Mouse (Mus musculus): ENCODE data around the gene Mafg. TPM values are rescaled to one million over a fixed set of nuclear protein-coding genes. Genes with fewer than 3 reads are reported as not detected.

Mafg gene
- polyA plus RNA-seq, 1 experiment from 2014 or later, result 26.9 TPM

DNA sequence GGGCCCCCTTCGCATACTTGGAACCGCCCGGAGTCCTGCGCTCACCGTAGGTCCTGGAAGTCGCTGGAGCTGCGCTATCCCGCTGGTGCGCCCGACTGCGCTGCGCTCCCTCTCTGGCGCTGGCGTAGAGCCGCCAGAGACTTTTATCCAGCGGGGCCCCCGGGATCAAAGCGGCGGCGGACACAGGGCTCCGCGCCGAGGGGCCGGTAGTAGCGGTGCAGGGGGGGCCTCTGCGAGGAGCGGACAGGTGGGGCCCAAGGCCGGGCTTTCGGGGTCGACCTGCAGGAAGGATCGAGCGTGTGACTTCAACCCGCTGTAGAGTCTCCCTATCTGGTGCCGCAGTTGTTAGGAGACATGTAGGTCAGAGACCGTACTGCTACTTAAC lies 27.7 kb upstream of the Mafg start, which contains the start of gene Notum:
Gene Notum (minus strand): TSS at position 100 of the 385 bp plus-strand sequence.
- H3K4me1 ChIP-seq (replicated peaks), result peaks cover 20% of the 10 kb centered on the region
- WGBS, result under 1% methylated on average over 35 of the region's 35 CpGs
- H3K9ac ChIP-seq, result peak within 1 kb of the TSS; percentile 41
- ATAC-seq, result peak; percentile 23
- H3K27me3 ChIP-seq (replicated peaks), result peaks cover 75% of the 10 kb centered on the region
- H3K4me2 ChIP-seq (replicated peaks), result peak within 1 kb of the TSS; percentile 91
- no peaks in the 10 kb centered on the region for H3K36me3 ChIP-seq
- H3K9me3 ChIP-seq, result no peaks in the 10 kb centered on the region
- H3K4me3 ChIP-seq (replicated peaks), result peak within 1 kb of the TSS; percentile 44
- H3K27ac ChIP-seq, result no peak within 1 kb of the TSS

DNA sequence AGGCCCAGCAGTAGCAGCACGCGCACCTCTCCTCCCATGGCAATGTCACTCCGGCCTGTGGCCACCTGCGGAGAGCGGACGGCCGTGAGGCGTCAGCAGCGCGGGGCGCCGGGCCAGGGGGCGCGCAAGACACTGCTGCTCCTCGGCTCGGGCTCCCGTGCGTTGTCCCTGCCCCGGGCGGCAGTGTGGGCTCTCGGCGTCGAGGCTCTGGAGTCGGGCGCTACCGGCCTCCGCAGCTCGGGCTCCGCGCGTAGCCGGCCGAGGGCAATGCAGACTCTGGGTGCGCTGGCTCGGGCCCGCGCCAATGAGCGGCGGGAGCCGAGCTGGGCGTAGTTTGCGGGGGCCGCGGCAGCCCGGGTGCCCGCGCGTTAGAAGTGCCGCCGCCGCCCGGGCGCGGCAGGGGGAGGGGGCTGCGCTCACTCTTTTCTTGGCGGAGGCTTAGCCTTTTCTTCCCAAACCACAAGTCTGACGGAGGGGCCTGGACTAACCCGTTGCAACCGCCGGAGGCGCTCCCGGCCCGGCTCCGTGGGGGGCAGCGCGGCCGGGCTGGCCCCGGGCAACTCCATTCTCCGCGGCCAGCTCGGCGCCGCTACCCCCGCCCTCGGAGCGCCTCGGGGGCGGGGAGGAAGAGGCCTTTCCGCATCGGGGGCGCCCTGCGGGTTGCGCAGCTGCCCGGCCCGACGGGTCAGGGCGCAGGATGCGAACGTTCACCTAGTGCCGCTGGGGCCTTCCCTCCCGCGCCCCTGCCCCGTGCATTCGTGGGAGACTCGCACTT lies 27.1 kb upstream of the Mafg start:
- Histone ChIP-seq H3K36me3 (no peaks in the 10 kb centered on the region), H3K4me3 (replicated peaks) (peak overlapping the region; percentile 44), H3K9ac (peak overlapping the region; percentile 41), H3K9me3 (no peaks in the 10 kb centered on the region), H3K4me1 (replicated peaks) (peaks cover 20% of the 10 kb centered on the region), H3K27me3 (replicated peaks) (peaks cover 75% of the 10 kb centered on the region), H3K4me2 (replicated peaks) (peak overlapping the region; percentile 91), H3K27ac (no peak overlapping the region)
- WGBS, result 1% methylated on average over 83 of the region's 95 CpGs
- ATAC-seq, result peak; percentile 71

DNA sequence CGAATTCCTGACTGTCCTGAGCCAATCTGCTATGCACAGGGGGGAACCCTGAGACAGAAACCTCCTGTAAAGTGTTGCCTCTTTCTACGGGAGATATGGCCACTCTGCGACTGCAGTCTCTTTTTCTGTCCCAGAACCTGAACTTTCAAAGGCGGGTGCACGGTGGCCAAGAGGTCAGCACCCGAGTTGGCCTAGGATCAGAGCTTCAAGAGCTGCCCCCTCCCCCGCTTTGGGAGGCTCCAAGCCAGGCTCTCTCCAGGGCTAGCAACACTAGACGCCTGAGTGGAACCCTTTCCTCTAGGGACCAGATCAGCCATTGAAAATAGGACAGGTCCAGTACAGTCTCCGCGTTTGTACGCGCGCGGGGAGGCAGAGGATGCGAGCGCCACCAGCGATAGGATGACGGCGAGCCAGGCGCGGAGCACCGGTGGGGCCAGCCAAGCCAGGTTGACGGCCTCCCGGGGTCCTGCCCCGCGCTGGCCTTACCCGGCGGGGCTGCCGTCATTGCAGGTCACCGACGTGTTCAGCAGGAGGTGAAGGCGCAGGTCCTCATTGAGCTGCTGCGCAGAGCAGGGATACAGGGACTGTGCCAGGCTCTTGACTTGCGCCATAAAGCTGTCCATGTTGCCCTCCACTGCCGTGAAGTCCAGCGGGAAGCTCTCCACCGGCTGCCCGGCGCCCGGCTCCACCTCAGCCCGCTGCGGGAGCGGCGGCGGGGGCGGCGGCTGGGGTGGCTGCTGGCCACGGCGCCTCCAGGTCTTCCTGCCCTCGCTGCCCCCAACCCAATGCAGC lies 26.3 kb upstream of the Mafg start:
- 2% methylated on average over 50 of the region's 50 CpGs for WGBS
- peak; percentile 24; the same call in 1 of the 2 replicates for ATAC-seq

DNA sequence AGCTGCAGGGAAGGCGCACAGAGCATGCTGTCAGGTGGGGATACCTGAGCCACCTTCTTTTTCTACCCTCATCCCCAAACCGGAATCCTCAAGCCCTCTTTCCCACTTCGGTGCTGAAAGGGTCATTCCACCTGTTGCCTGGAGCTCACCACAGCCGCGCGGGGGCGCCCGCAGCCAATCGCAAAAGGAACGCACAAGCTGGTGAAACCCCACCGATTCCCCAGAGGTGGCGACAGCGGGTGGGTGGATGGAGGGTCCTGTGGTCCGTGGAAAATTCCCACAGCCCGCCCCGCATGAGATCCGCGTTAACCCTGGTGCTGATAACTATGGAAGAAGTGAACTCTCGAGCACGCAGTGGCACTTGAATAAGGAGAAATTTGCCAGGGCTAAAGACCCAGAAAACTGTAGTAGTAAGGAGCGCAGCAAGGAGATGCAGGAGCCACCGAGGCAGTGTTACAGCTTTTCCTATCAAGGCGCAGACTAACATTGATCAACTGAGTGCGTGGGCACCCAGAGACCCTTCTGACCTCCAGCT lies 25.5 kb upstream of the Mafg start:
- H3K4me3 ChIP-seq (replicated peaks), result no peak overlapping the region
- H3K9me3 ChIP-seq, result no peaks in the 10 kb centered on the region
- H3K27me3 ChIP-seq (replicated peaks), result peaks cover 76% of the 10 kb centered on the region
- ATAC-seq, result no peak
- H3K9ac ChIP-seq, result no peak overlapping the region
- H3K4me1 ChIP-seq (replicated peaks), result peaks cover 20% of the 10 kb centered on the region
- H3K36me3 ChIP-seq, result no peaks in the 10 kb centered on the region
- H3K4me2 ChIP-seq (replicated peaks), result peak overlapping the region; percentile 91
- WGBS, result 4% methylated on average over 24 of the region's 24 CpGs
- H3K27ac ChIP-seq, result no peak overlapping the region

More for the DNA sequence above, 26.3 kb upstream of the Mafg start:
- Histone ChIP-seq H3K36me3 (no peaks in the 10 kb centered on the region), H3K4me1 (replicated peaks) (peaks cover 20% of the 10 kb centered on the region), H3K27me3 (replicated peaks) (peaks cover 73% of the 10 kb centered on the region), H3K4me3 (replicated peaks) (peak overlapping the region; percentile 44), H3K9ac (0 out of 2 replicates have a peak overlapping the region, but pooled peaks have one; percentile 41), H3K9me3 (no peaks in the 10 kb centered on the region), H3K27ac (no peak overlapping the region), H3K4me2 (replicated peaks) (peak overlapping the region; percentile 91)

DNA sequence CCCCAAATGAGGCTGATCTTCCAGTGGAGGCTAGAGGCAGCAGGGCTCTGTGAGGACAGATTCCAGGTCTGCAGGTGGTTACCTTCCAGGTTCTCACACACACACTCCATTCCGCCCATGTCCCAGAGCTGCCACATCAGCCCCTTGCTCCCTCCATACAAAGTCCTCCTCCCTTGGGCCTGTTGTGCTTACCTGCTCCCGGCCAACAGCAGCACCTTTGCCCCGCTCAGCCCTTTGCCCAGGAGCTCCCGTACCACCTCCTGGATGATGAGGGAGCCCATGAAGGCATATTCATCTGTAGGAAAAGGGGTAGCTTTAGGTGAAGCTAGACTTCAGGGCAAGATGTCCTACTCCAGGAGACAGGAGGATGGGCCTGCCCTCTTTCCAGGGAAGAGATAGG lies 23.9 kb upstream of the Mafg start:
- Histone ChIP-seq H3K27me3 (replicated peaks) (peaks cover 61% of the 10 kb centered on the region), H3K4me2 (replicated peaks) (no peak overlapping the region), H3K9ac (no peak overlapping the region), H3K4me1 (replicated peaks) (peaks cover 20% of the 10 kb centered on the region), H3K4me3 (replicated peaks) (no peak overlapping the region), H3K36me3 (no peaks in the 10 kb centered on the region), H3K9me3 (no peaks in the 10 kb centered on the region), H3K27ac (no peak overlapping the region)
- no peak for ATAC-seq
- WGBS, result 82% methylated on average over 4 of the region's 4 CpGs

DNA sequence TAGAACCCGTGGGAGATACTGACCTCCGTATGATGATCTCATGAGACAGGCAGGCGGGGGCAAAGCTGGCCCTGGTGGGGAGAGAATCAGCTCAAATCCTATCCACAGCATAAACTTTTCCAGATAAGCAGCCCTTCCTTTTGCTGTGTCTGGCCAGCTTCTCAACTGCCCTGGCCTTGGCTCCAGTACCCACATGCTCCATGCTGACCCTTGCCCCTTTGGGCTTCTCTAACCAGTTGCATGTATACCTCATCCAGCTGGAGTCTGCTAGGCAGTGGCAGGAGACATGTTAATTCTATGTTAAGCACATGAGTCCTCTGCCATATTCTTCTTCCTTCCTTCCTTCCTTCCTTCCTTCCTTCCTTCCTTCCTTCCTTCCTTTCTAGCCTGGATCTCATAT lies 21.3 kb upstream of the Mafg start:
- Histone ChIP-seq H3K27me3 (replicated peaks) (peaks cover 36% of the 10 kb centered on the region), H3K4me2 (replicated peaks) (no peak overlapping the region), H3K9ac (no peak overlapping the region), H3K9me3 (no peaks in the 10 kb centered on the region), H3K4me1 (replicated peaks) (peaks cover 3% of the 10 kb centered on the region; the same call in 1 of the 2 replicates), H3K4me3 (replicated peaks) (no peak overlapping the region), H3K27ac (no peak overlapping the region), H3K36me3 (no peaks in the 10 kb centered on the region)
- no peak for ATAC-seq
- 71% methylated on average over 3 of the region's 3 CpGs for WGBS

DNA sequence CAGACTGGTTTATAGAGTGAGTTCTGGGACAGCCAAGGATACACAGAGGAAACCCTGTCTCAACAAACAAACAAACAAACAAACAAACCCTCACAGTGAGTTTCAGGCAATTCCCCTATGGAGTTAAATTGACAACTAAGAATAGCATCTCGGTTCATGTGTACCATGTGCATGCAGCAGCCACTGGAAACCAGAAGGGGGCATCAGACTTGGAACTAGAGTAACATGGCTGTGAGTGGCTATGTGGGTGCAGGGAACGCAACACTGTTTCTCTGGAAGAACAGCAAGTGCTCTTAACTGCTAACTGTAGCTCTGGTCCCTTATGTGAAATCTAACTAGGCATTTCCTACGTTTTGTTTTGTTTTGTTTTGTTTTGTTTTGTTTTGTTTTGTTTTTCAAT lies 18.5 kb upstream of the Mafg start:
- peaks cover 21% of the 10 kb centered on the region; the same call in 1 of the 2 replicates for H3K27me3 ChIP-seq (replicated peaks)
- no peak overlapping the region for H3K9ac ChIP-seq
- ATAC-seq, result no peak
- H3K9me3 ChIP-seq, result no peaks in the 10 kb centered on the region
- H3K4me3 ChIP-seq (replicated peaks), result no peak overlapping the region
- 70% methylated on average over 3 of the region's 3 CpGs for WGBS
- H3K4me1 ChIP-seq (replicated peaks), result peaks cover 7% of the 10 kb centered on the region
- H3K4me2 ChIP-seq (replicated peaks), result no peak overlapping the region
- no peaks in the 10 kb centered on the region for H3K36me3 ChIP-seq
- no peak overlapping the region for H3K27ac ChIP-seq

DNA sequence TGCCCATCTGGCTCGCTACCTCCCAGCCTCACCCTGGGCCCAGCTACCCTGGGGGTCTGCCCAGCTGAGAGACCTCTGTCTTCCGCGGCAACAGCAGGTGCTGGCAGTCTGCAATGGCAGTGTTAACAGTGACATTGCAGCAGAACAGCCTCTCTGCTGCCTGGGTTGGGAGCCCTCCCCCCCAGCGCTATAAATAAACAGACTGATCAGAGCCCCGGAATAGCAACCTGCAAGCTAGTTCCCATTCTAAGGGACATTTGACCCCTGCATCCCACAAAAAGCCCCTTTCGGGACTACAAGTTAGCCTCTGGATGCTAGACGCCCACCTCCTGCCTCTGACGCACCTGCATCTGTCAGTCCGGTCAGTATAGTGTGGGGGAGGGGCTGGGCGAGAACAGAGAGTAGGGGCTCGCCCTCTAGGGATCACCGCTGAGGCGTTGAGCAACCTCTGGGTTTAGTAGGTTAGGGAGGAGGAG lies 14.6 kb upstream of the Mafg start, which contains the start of gene Myadml2:
Gene Myadml2 (minus strand): TSS at position 158 of the 476 bp plus-strand sequence.
- peak within 1 kb of the TSS; percentile 7; the same call in 1 of the 2 replicates for H3K4me3 ChIP-seq (replicated peaks)
- 4% methylated on average over 13 of the region's 13 CpGs for WGBS

DNA sequence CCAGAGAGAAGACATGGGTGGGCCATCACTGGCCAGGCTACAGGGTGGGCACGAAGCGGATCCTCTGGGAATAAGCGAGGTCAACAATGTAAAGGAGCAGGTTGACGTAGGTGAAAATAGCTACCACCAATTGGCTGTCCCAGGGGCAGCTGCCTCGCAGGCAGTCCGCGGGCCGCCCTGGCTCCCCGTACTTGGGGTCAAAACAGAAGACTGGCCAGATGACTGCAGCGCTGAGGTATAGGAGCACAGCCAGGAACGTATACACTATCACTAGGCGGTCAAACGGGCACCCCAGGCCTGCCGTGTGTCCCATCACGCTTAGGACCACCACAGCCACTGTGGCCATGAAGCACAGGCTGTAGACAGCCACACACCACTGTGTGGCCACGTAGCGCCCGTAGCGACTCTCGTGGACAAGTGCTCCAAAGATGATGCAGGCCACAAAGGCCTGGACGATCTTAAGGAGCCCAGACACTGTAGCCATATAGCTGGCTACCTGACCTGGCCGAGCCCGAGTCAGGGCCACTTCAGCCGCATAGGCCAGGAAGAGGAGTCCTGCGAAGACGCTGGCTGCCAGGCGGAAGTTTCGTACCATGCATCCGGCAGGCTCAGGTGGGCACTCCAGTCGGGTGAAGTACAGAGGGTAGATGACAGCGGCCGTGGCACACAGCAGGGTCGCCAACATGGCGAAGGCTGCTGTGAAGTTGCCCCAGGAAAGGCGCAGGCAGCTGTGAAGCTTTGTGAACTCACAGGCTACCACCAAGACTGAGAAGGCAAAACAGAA lies 13.8 kb upstream of the Mafg start:
- no peak for ATAC-seq
- no peak overlapping the region for H3K27ac ChIP-seq
- H3K27me3 ChIP-seq (replicated peaks), result peaks cover 13% of the 10 kb centered on the region; the same call in 1 of the 2 replicates
- peak overlapping the region; percentile 39 for H3K9ac ChIP-seq
- 81% methylated on average over 35 of the region's 35 CpGs for WGBS
- no peaks in the 10 kb centered on the region for H3K9me3 ChIP-seq
- no peaks in the 10 kb centered on the region for H3K36me3 ChIP-seq
- H3K4me3 ChIP-seq (replicated peaks), result no peak overlapping the region; the same call in 1 of the 2 replicates
- H3K4me1 ChIP-seq (replicated peaks), result peaks cover 16% of the 10 kb centered on the region
- peak overlapping the region; percentile 52 for H3K4me2 ChIP-seq (replicated peaks)

More for the DNA sequence above, 14.6 kb upstream of the Mafg start, which contains the start of gene Myadml2:
- Histone ChIP-seq H3K27ac (no peak within 1 kb of the TSS), H3K4me2 (replicated peaks) (peak within 1 kb of the TSS; percentile 52), H3K4me1 (replicated peaks) (peaks cover 9% of the 10 kb centered on the region), H3K9me3 (no peaks in the 10 kb centered on the region), H3K9ac (peak within 1 kb of the TSS; percentile 39), H3K27me3 (replicated peaks) (peaks cover 13% of the 10 kb centered on the region; the same call in 1 of the 2 replicates), H3K36me3 (no peaks in the 10 kb centered on the region)
- no peak for ATAC-seq

DNA sequence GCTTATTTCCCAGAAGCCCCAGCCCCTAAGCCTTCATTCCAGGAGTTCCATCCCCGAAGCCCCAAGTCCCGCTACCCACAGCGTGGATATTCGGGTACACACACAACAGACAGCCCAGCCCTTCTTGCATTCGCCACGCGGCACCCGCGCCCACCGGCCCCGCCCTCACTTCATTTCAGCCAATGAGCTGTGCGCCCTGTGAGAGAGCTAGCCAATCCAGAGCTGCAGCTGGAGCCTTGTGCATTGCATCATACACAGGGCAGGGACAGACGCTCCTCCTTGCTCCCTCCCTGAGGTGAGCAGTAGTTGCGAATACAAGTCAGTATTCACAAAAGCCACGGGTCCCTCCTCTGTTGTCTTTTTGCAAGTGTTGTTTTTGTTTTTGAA lies 10.2 kb upstream of the Mafg start, which contains the start of gene Pycr1:
Gene Pycr1 (minus strand): TSS at position 169 of the 387 bp plus-strand sequence.
- peak within 1 kb of the TSS; percentile 97 for H3K4me2 ChIP-seq (replicated peaks)
- no peaks in the 10 kb centered on the region for H3K9me3 ChIP-seq
- peaks cover 13% of the 10 kb centered on the region; the same call in 1 of the 2 replicates for H3K27me3 ChIP-seq (replicated peaks)
- H3K4me3 ChIP-seq (replicated peaks), result peak within 1 kb of the TSS; percentile 43
- H3K9ac ChIP-seq, result peak within 1 kb of the TSS; percentile 57
- H3K4me1 ChIP-seq (replicated peaks), result peaks cover 16% of the 10 kb centered on the region
- H3K27ac ChIP-seq, result no peak within 1 kb of the TSS
- WGBS, result under 1% methylated on average over 15 of the region's 15 CpGs
- no peaks in the 10 kb centered on the region for H3K36me3 ChIP-seq
- ATAC-seq, result peak; percentile 99

DNA sequence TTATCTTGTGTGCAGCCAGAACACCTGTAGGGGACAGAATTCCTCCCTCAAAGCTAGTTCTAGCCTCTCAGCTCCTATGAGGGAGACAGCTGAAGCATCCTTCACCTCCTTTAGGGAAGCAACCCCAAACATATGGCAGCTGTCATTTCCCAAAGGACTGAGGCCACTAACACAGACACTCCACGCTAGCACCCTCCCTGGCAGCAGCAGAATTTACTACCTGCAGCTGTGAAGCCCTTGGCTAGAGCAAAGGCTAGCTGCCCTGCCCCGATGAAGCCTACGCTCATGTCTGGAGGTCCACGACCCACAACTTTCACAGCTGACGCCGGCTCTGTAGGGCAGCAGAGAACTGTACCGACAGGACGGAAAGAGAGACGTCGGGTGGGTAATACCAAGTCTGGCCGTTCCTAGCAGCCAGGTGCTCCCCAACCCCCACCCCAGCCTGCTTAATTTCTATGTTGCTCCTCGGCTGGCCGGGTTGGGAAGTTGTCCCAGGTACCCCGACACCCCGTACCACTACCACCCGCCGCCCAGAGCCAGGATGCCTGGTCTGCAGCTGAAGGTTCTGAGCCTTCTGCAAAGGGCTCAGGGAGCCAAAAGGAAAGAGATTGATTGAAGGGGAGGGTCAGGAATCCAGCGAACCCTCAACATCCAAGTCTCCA lies 9.7 kb upstream of the Mafg start:
- Histone ChIP-seq H3K4me3 (replicated peaks) (peak overlapping the region; percentile 43), H3K9ac (peak overlapping the region; percentile 57), H3K4me1 (replicated peaks) (peaks cover 14% of the 10 kb centered on the region), H3K27me3 (replicated peaks) (peaks cover 11% of the 10 kb centered on the region; the same call in 1 of the 2 replicates), H3K9me3 (no peaks in the 10 kb centered on the region), H3K36me3 (no peaks in the 10 kb centered on the region), H3K4me2 (replicated peaks) (peak overlapping the region; percentile 97), H3K27ac (no peak overlapping the region)
- peak; percentile 69 for ATAC-seq
- WGBS, result under 1% methylated on average over 18 of the region's 18 CpGs
